Mouse (Mus musculus): ENCODE measurements around the gene Cyb561. TPM values are rescaled to one million over a fixed set of nuclear protein-coding genes. Genes with fewer than 3 reads are reported as not detected.

The Cyb561 gene
- total and polyA plus RNA-seq, 3 experiments, result 32.8 to 43.9 TPM; not detected in 1

- Histone ChIP-seq H3K27ac (ENCODE audit: control insufficient read depth, low read depth, low read length) (no peak overlapping the region), H3K4me3 (ENCODE audit: control insufficient read depth in 1 of 2, insufficient read depth in 1 of 2, low read depth in 2 of 2, low read length in 2 of 2) (no peak overlapping the region), H3K79me2 (ENCODE audit: control insufficient read depth, insufficient read depth, low read length, poor library complexity) (peaks cover 4% of the 10 kb centered on the region; the same call in 1 of the 2 replicates), H3K36me3 (ENCODE audit: control insufficient read depth in 1 of 2, insufficient read depth in 2 of 2, low read length in 2 of 2) (peaks cover 0 to 16% of the 10 kb centered on the region in 2 experiments; a peak in 2 of 4 replicates), H3K9me3 (replicated peaks; ENCODE audit: insufficient read depth, low read length) (no peaks in the 10 kb centered on the region), H3K27me3 (ENCODE audit: control insufficient read depth in 1 of 2, insufficient read depth in 2 of 2, low read length in 2 of 2) (no peaks in the 10 kb centered on the region; a peak in 2 of 4 replicates), H3K9ac (ENCODE audit: control insufficient read depth, low read depth, low read length, poor library complexity, severe bottlenecking) (no peak overlapping the region), H3K4me1 (ENCODE audit: control insufficient read depth in 1 of 2, insufficient read depth in 2 of 2, low read length in 2 of 2) (peaks cover 10 to 40% of the 10 kb centered on the region in 2 experiments)
- no peak for DNase-seq (ENCODE audit: low read depth, low spot score)
- TF ChIP-seq EP300 (IDR thresholded peaks at IDR 0.05; ENCODE audit: low read depth in 1 of 2, low read length in 2 of 2) (no peak), JUND (IDR thresholded peaks at IDR 0.05; ENCODE audit: low read depth, low read length) (no peak), ZKSCAN1 (IDR thresholded peaks at IDR 0.05; ENCODE audit: low read depth, low read length) (no peak), ZMIZ1 (IDR thresholded peaks at IDR 0.05; ENCODE audit: low read depth, low read length) (no peak), ZNF384 (IDR thresholded peaks at IDR 0.05; ENCODE audit: low read depth, low read length) (no peak), MAX (IDR thresholded peaks at IDR 0.05; ENCODE audit: low read length) (no peak), MYB (IDR thresholded peaks at IDR 0.05; ENCODE audit: low read depth, low read length) (no peak), BHLHE40 (IDR thresholded peaks at IDR 0.05; ENCODE audit: borderline replicate concordance, low read depth, low read length) (no peak), ZC3H11A (IDR thresholded peaks at IDR 0.05; ENCODE audit: low read depth, low read length) (no peak), USF1 (IDR thresholded peaks at IDR 0.05; ENCODE audit: low read depth, low read length) (no peak), POLR2AphosphoS5 (IDR thresholded peaks at IDR 0.05; ENCODE audit: borderline replicate concordance, low read depth, low read length) (no peak), POLR2AphosphoS2 (IDR thresholded peaks at IDR 0.05; ENCODE audit: low read length) (no peak), MEF2A (IDR thresholded peaks at IDR 0.05; ENCODE audit: extremely low read depth, insufficient replicate concordance, low read depth, low read length, poor library complexity, severe bottlenecking) (no peak), MYC (IDR thresholded peaks at IDR 0.05; ENCODE audit: low read depth, low read length) (no peak), GABPA (IDR thresholded peaks at IDR 0.05; ENCODE audit: low read depth, low read length) (no peak), MAFK (IDR thresholded peaks at IDR 0.05; ENCODE audit: borderline replicate concordance, low read depth, low read length) (no peak), NRF1 (IDR thresholded peaks at IDR 0.05; ENCODE audit: insufficient read depth, low read depth, low read length, poor library complexity, severe bottlenecking) (no peak), NELFE (IDR thresholded peaks at IDR 0.05; ENCODE audit: low read depth, low read length) (no peak), SIN3A (IDR thresholded peaks at IDR 0.05; ENCODE audit: low read length) (no peak)
Measured at GRCm38 (mm10) chr11:105948255-105948654, 4.9 kb downstream of the Cyb561 start.

DNA sequence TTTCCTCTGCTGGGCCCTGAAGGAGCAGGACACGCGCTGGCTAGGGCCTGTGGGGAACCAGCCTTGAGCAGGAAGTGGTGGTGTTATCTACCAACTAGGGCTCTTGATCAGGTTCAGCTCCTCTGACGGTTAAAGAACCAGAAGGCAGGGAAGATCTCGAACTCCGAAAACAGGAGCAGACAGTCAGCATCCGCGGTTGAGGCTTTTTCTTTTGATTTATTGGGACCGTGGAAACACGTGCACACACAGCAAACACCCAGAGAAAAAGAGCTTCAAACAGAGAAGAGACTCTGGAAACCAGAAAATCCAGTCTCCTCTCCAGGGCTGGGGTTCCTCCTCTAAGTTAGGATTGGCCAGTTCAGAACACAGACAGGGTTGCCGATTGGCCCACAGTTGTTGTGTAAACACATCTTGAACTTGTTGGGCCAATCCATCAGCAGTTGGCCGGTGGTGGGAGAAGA, 6.4 kb downstream of the Cyb561 start:
- no peaks in the 10 kb centered on the region; a peak in 1 of 4 replicates for H3K27me3 ChIP-seq (ENCODE audit: control insufficient read depth in 1 of 2, insufficient read depth in 2 of 2, low read length in 2 of 2)
- peak overlapping the region; percentile 95 for H3K27ac ChIP-seq (ENCODE audit: control insufficient read depth, low read depth, low read length)
- no peak; the same call in 1 of the 2 replicates for TF ChIP-seq BHLHE40 (IDR thresholded peaks at IDR 0.05; ENCODE audit: borderline replicate concordance, low read depth, low read length)
- TF ChIP-seq ZNF384 (IDR thresholded peaks at IDR 0.05; ENCODE audit: low read depth, low read length), result no peak
- TF ChIP-seq USF1 (IDR thresholded peaks at IDR 0.05; ENCODE audit: low read depth, low read length), result peak; percentile 30; the same call in 1 of the 2 replicates
- TF ChIP-seq POLR2AphosphoS2 (IDR thresholded peaks at IDR 0.05; ENCODE audit: low read length), result peak; percentile 92
- TF ChIP-seq RAD21 (IDR thresholded peaks at IDR 0.05; ENCODE audit: low read depth, low read length), result no peak
- TF ChIP-seq NELFE (IDR thresholded peaks at IDR 0.05; ENCODE audit: low read depth, low read length), result peak; percentile 72; the same call in 1 of the 2 replicates
- TF ChIP-seq POLR2AphosphoS5 (IDR thresholded peaks at IDR 0.05; ENCODE audit: borderline replicate concordance, low read depth, low read length), result 0 out of 2 replicates have a peak, but pooled peaks have one; percentile 55
- no peak for TF ChIP-seq ZKSCAN1 (IDR thresholded peaks at IDR 0.05; ENCODE audit: low read depth, low read length)
- peak; percentile 59 for TF ChIP-seq TBP (IDR thresholded peaks at IDR 0.05; ENCODE audit: low read depth, low read length)
- TF ChIP-seq SIN3A (IDR thresholded peaks at IDR 0.05; ENCODE audit: low read length), result peak; percentile 95
- TF ChIP-seq E2F4 (IDR thresholded peaks at IDR 0.05; ENCODE audit: borderline replicate concordance, low read depth, low read length), result peak; percentile 56; the same call in 1 of the 2 replicates
- TF ChIP-seq POLR2A (IDR thresholded peaks at IDR 0.05; ENCODE audit: control insufficient read depth in 1 of 2, insufficient read depth in 1 of 2, low read depth in 1 of 2, low read length in 2 of 2, poor library complexity in 1 of 2), result peak in 1 of 2 experiments; percentile 94; a peak in 3 of 4 replicates
- peak; percentile 96 for TF ChIP-seq MYC (IDR thresholded peaks at IDR 0.05; ENCODE audit: low read depth, low read length)
- TF ChIP-seq MEF2A (IDR thresholded peaks at IDR 0.05; ENCODE audit: extremely low read depth, insufficient replicate concordance, low read depth, low read length, poor library complexity, severe bottlenecking), result 0 out of 2 replicates have a peak, but pooled peaks have one; percentile 45
- peak; percentile 79 for TF ChIP-seq MYB (IDR thresholded peaks at IDR 0.05; ENCODE audit: low read depth, low read length)
- peak; percentile 91 for TF ChIP-seq MAX (IDR thresholded peaks at IDR 0.05; ENCODE audit: low read length)
- no peak; the same call in 1 of the 2 replicates for TF ChIP-seq RCOR1 (IDR thresholded peaks at IDR 0.05; ENCODE audit: low read depth, low read length)
- TF ChIP-seq EP300 (IDR thresholded peaks at IDR 0.05; ENCODE audit: low read depth in 1 of 2, low read length in 2 of 2), result peak; percentile 84
- TF ChIP-seq UBTF (IDR thresholded peaks at IDR 0.05; ENCODE audit: borderline replicate concordance, insufficient read depth, low read depth, low read length), result no peak
- TF ChIP-seq SMC3 (IDR thresholded peaks at IDR 0.05; ENCODE audit: low read depth, low read length), result no peak

More for the DNA sequence above, 6.4 kb downstream of the Cyb561 start:
- Histone ChIP-seq H3K9me3 (replicated peaks; ENCODE audit: insufficient read depth, low read length) (no peaks in the 10 kb centered on the region), H3K36me3 (ENCODE audit: control insufficient read depth in 1 of 2, insufficient read depth in 2 of 2, low read length in 2 of 2) (peaks cover 0 to 16% of the 10 kb centered on the region in 2 experiments; a peak in 2 of 4 replicates), H3K9ac (ENCODE audit: control insufficient read depth, low read depth, low read length, poor library complexity, severe bottlenecking) (peak overlapping the region; percentile 74), H3K4me3 (ENCODE audit: control insufficient read depth in 1 of 2, insufficient read depth in 1 of 2, low read depth in 2 of 2, low read length in 2 of 2) (peak overlapping the region; percentile 50 to 64), H3K4me1 (ENCODE audit: control insufficient read depth in 1 of 2, insufficient read depth in 2 of 2, low read length in 2 of 2) (peaks cover 10 to 45% of the 10 kb centered on the region in 2 experiments), H3K79me2 (ENCODE audit: control insufficient read depth, insufficient read depth, low read length, poor library complexity) (peaks cover 4% of the 10 kb centered on the region; the same call in 1 of the 2 replicates)
- DNase-seq (ENCODE audit: low read depth, low spot score), result peak; percentile 96
